Comparison of ENCODE assay signal across 33 mouse cellular contexts in the genomic region with DNA sequence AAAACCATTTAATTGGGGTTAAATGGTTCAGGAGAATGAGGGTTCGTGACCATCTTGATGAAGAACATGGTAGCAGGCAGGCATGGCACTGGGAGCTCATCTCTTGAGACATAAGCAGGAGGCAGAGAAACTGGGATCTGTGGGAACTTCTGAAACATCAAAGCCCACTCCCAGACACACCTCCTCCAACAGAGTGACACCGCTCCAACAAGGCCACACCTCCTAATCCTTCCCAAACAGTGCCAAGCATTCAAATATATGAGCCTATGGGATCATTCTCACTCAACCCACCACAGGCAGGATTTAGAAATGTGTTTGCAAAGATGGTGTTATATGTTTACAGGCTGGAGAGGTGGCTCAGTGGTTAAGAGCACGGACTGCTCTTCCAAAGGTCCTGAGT.
"Had no signal": no experiment of that assay in that cellular context is flagged by ENCODE, and none has a peak within 500 bp of the region (broad histone marks: within the 10 kb centered on the region; RNA-seq: fewer than 3 reads in every experiment).

No protein-coding gene starts in this region.

- H3K4me2 ChIP-seq: heart, embryonic 11.5 days; heart, embryonic 12.5 days; heart, embryonic 13.5 days; heart, embryonic 15.5 days; hindbrain, embryonic 12.5 days; hindbrain, embryonic 13.5 days; hindbrain, embryonic 14.5 days; hindbrain, embryonic 15.5 days; kidney, embryonic 15.5 days had no signal

- H3K36me3 ChIP-seq: heart, embryonic 12.5 days; heart, embryonic 13.5 days; heart, embryonic 15.5 days; hindbrain, embryonic 10.5 days; hindbrain, embryonic 12.5 days; hindbrain, embryonic 13.5 days; hindbrain, embryonic 15.5 days; intestine, embryonic 15.5 days; kidney, embryonic 15.5 days had no signal

- H3K4me3 ChIP-seq: heart, adult 2 months; heart, embryonic 12.5 days; heart, embryonic 13.5 days; heart, embryonic 15.5 days; hindbrain, embryonic 10.5 days; hindbrain, embryonic 12.5 days; hindbrain, embryonic 13.5 days; hindbrain, embryonic 15.5 days; intestine, embryonic 15.5 days; kidney, embryonic 15.5 days; layer of hippocampus, adult 2 months had no signal

- DNase-seq: heart, adult 2 months; heart, postnatal 10 days; heart, postnatal 14 days; heart, postnatal 4 days; kidney, adult 11 months; kidney, adult 18-20 months; kidney, adult 2 months; kidney, adult 8-10 months; kidney, adult 9 months; kidney, postnatal 10 days; kidney, postnatal 14 days; kidney, postnatal 25 days; kidney, postnatal 36 days; kidney, postnatal 4 days; layer of hippocampus, adult 9-11 months; layer of hippocampus, postnatal 36 days had no signal

- H3K9me3 ChIP-seq: heart, embryonic 12.5 days; heart, embryonic 13.5 days; hindbrain, embryonic 12.5 days; hindbrain, embryonic 13.5 days; hindbrain, embryonic 15.5 days; intestine, embryonic 15.5 days; kidney, embryonic 15.5 days had no signal

- H3K27ac ChIP-seq: heart, adult 2 months; heart, embryonic 13.5 days; heart, embryonic 15.5 days; hindbrain, embryonic 10.5 days; hindbrain, embryonic 12.5 days; hindbrain, embryonic 13.5 days; hindbrain, embryonic 14.5 days; hindbrain, embryonic 15.5 days; hindbrain, postnatal 0 days; intestine, embryonic 15.5 days; kidney, embryonic 15.5 days; kidney, postnatal 0 days; layer of hippocampus, adult 2 months had no signal

- ATAC-seq: hindbrain, embryonic 16.5 days; hindbrain, postnatal 0 days; inflammation-experienced regulatory T-cells, adult 6 months; intestine, postnatal 0 days had no signal

- H3K27me3 ChIP-seq: heart, embryonic 12.5 days; heart, embryonic 15.5 days; hindbrain, embryonic 12.5 days; hindbrain, embryonic 13.5 days; intestine, embryonic 15.5 days; kidney, embryonic 15.5 days had no signal

- H3K9ac ChIP-seq: heart, embryonic 12.5 days; heart, embryonic 13.5 days; heart, embryonic 15.5 days; hindbrain, embryonic 12.5 days; hindbrain, embryonic 13.5 days; hindbrain, embryonic 14.5 days; hindbrain, embryonic 15.5 days; intestine, embryonic 15.5 days; kidney, embryonic 15.5 days had no signal
